Mouse (Mus musculus): Measurements from ENCODE around the gene Gbp3. TPM values are rescaled to one million over a fixed set of nuclear protein-coding genes. Genes with fewer than 3 reads are reported as not detected.
A peak's percentile ranks its signal among the peaks of the same experiment; 100 is the strongest.

The Gbp3 gene
- total and polyA plus RNA-seq, 3 experiments = 0.35 to 0.85 TPM; not detected in 1

GRCm38 (mm10) chr3:142560296-142560948 lies 596 bp downstream of the Gbp3 start (continued):
- no peak for TF ChIP-seq POLR2AphosphoS5 (IDR thresholded peaks at IDR 0.05; ENCODE audit: borderline replicate concordance, low read depth, low read length)
- peak; percentile 42; the same call in 1 of the 2 replicates for TF ChIP-seq MXI1 (IDR thresholded peaks at IDR 0.05; ENCODE audit: low read depth, low read length)
- TF ChIP-seq SMC3 (IDR thresholded peaks at IDR 0.05; ENCODE audit: low read depth, low read length) = peak; percentile 84

GRCm38 (mm10) chr3:142561045-142561646 lies 1.3 kb downstream of the Gbp3 start:
- Histone ChIP-seq H3K4me3 (ENCODE audit: control insufficient read depth in 1 of 2, insufficient read depth in 1 of 2, low read depth in 2 of 2, low read length in 2 of 2) (no peak overlapping the region; a peak in 1 of 4 replicates), H3K79me2 (ENCODE audit: control insufficient read depth, insufficient read depth, low read length, poor library complexity) (no peaks in the 10 kb centered on the region), H3K4me1 (ENCODE audit: control insufficient read depth in 1 of 2, insufficient read depth in 2 of 2, low read length in 2 of 2) (peaks cover 2% of the 10 kb centered on the region in 2 experiments; a peak in 1 of 4 replicates), H3K27me3 (ENCODE audit: control insufficient read depth in 1 of 2, insufficient read depth in 2 of 2, low read length in 2 of 2) (no peaks in the 10 kb centered on the region; a peak in 1 of 4 replicates), H3K9me3 (replicated peaks; ENCODE audit: insufficient read depth, low read length) (no peaks in the 10 kb centered on the region), H3K27ac (ENCODE audit: control insufficient read depth, low read depth, low read length) (no peak overlapping the region), H3K36me3 (ENCODE audit: control insufficient read depth in 1 of 2, insufficient read depth in 2 of 2, low read length in 2 of 2) (no peaks in the 10 kb centered on the region), H3K9ac (ENCODE audit: control insufficient read depth, low read depth, low read length, poor library complexity, severe bottlenecking) (no peak overlapping the region)
- no peak for TF ChIP-seq KAT2A (conservative IDR thresholded peaks at IDR 0.05; ENCODE audit: low read depth, low read length)
- no peak for TF ChIP-seq ELF1 (IDR thresholded peaks at IDR 0.05; ENCODE audit: low read depth, low read length)
- TF ChIP-seq JUND (IDR thresholded peaks at IDR 0.05; ENCODE audit: low read depth, low read length) = no peak
- TF ChIP-seq TCF12 (IDR thresholded peaks at IDR 0.05; ENCODE audit: low read depth, low read length) = no peak
- TF ChIP-seq E2F4 (IDR thresholded peaks at IDR 0.05; ENCODE audit: borderline replicate concordance, low read depth, low read length) = no peak
- TF ChIP-seq CHD2 (IDR thresholded peaks at IDR 0.05; ENCODE audit: low read length) = no peak
- TF ChIP-seq TBP (IDR thresholded peaks at IDR 0.05; ENCODE audit: low read depth, low read length) = no peak
- TF ChIP-seq EP300 (IDR thresholded peaks at IDR 0.05; ENCODE audit: low read depth in 1 of 2, low read length in 2 of 2) = no peak
- TF ChIP-seq ETS1 (IDR thresholded peaks at IDR 0.05; ENCODE audit: low read depth, low read length) = no peak
- no peak for TF ChIP-seq UBTF (IDR thresholded peaks at IDR 0.05; ENCODE audit: borderline replicate concordance, insufficient read depth, low read depth, low read length)
- no peak for TF ChIP-seq RAD21 (IDR thresholded peaks at IDR 0.05; ENCODE audit: low read depth, low read length)
- TF ChIP-seq MYC (IDR thresholded peaks at IDR 0.05; ENCODE audit: low read depth, low read length) = no peak
- TF ChIP-seq MYB (IDR thresholded peaks at IDR 0.05; ENCODE audit: low read depth, low read length) = no peak
- no peak for TF ChIP-seq CTCF (IDR thresholded peaks at IDR 0.05 in 2 of 3, conservative IDR thresholded peaks at IDR 0.05 in 1 of 3; ENCODE audit: control insufficient read depth in 1 of 3, insufficient read depth in 1 of 3, low read depth in 2 of 3, low read length in 3 of 3, poor library complexity in 1 of 3, severe bottlenecking in 1 of 3)
- TF ChIP-seq NELFE (IDR thresholded peaks at IDR 0.05; ENCODE audit: low read depth, low read length) = no peak
- DNase-seq (ENCODE audit: low read depth, low spot score) = no peak

All from MEL (cell line).